1 mouse cellular context compared by ENCODE assay signal in the genomic region with DNA sequence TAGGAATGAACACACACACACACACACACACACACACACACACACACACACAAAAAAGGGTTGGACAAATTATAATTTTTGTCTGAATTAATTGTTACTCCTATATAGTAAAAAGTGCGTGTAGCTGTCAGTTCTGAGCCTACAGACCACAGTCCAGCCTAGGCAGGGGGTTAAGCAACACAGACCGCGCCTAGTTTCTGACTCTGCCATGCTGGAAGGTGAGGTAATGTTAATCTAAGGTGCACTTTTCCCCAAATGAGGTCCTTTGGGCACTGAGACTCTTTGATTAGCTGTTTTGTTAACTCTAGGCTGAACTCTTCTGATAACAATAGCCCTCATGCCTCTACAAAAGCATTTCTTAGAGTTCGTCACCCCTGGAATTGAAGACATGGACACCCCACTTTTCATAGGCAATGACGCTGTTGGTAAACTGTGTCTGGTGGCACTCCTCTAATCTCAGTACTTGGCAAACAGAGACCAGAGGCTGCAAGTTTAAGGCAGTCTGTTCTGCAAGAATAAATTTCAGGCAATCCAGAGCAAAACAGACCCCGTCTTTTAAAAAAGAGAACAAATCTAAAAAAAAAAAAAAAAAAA.
TF ChIP-seq lines count a peak whose summit lies in the region.

No protein-coding gene starts in this region.

TF ChIP-seq in myocyte, 11 proteins besides CTCF, POLR2A, EP300 and RAD21:
- TF ChIP-seq REST (IDR thresholded peaks at IDR 0.05; ENCODE audit: insufficient read depth, insufficient read length) (no peak), POLR2AphosphoS2 (IDR thresholded peaks at IDR 0.05; ENCODE audit: insufficient read length, low read depth) (peak; percentile 54)
